Mouse (Mus musculus): ENCODE measurements around the gene Klf1.
"Not testable (repeated sequence)": the region's sequence is repeated elsewhere in the genome, so short reads cannot be mapped to it uniquely, and the experiment has no call there.

Klf1 gene

GRCm38 (mm10) chr8:84907979-84908378, 6.3 kb downstream of the Klf1 start:
- DNase-seq: not testable (repeated sequence)

DNA sequence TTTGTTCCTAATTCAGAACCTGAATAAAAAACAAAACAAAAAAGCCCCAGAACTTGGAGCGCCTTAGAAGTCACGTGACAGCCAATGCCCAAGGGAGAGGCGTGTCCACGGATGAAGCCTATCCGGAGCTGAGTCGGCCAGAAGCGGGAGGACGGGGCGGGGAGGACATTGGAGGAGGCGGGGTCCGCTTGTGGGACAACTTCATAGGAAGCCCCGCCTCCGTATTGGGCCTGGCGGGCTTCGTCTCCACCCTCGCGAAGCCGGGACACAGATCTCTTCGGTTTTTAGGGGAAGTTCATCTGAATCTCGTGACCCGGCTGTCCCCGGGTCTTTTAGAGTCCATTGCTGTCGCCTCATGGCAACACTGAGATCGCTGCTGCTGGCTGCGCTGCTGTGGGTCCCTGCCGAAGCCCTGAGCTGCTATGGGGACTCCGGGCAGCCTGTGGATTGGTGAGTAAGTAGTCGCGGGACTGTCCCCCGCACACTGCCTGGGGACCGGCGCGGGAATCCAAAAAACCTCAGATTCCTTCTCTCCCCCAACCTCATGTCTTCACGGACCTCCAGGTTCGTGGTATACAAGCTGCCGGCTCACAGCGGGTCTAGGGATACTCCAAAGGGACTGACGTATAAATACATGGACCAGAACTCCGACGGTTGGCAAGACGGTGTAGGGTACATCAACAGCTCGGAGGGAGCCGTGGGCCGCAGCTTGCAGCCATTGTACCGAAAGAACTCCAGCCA, 6.9 kb downstream of the Klf1 start, which contains the start of gene Dnase2a:
TSS of gene Dnase2a (plus strand) at position 140 of the 741 bp plus-strand sequence.
- DNase-seq: peak; percentile 98 to 99

DNA sequence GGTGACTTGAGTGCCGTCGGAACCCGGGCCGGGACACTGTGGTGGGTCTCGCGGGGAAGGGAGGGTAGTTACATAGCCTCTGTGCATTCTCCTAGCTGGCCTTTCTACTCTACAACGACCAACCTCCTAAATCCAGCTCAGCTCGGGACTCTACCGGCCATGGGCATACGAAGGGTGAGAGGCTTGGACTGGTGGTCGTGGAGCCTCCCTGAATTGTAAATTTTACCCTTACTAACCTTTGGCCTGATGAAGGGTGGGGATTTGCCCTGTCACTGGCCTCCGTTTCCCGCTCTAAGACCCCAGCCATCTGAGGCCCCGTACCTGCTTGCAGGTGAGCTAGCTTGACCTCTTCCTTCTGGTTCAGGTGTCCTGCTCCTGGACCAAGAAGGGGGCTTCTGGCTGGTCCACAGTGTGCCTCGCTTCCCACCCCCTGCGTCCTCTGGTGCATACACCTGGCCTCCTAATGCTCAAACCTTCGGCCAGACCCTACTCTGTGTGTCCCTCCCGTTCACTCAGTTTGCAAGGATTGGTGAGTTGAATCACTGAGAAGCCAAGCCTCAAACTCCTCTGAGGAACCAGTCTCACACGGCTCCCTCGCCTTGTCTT, 7.5 kb downstream of the Klf1 start:
- DNase-seq: no peak

DNA sequence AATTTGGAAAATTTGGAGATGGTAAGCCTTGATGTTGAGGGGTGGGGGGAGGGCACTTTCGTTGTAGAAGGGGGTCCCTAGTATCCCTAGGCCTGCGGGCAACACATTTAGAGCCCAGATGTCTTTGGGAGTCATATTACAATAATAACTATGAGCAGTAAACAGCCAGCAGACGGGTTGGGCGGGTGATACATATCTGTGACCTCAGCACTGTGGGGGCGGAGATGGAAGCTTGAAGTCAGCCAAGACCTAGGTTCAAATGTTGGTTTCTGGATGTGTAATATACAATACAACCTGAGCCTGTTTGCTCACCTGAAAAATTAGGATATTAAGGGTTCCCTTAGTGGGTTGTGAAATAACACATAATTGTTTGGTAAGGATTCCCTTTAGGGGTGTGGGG, 8.2 kb downstream of the Klf1 start:
- DNase-seq: no peak

DNA sequence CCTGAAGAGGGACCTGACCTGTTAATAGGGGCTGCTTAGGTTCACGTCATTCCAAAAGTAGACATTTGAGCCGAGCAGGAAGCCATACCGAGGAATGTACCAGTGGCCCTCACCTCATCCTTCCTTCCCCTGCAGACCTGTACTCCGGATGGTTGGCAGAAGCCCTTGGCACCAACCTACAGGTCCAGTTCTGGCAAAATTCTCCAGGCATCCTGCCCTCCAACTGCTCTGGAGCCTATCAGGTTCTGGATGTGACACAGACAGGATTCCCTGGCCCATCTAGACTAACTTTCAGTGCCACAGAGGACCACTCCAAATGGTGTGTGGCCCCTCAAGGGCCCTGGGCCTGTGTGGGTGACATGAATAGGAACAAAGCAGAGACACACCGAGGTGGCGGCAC, 8.8 kb downstream of the Klf1 start:
- no peak for DNase-seq

GRCm38 (mm10) chr8:84911854-84912253, 10.1 kb downstream of the Klf1 start:
- DNase-seq: no peak

GRCm38 (mm10) chr8:84912391-84912790, 10.7 kb downstream of the Klf1 start:
- DNase-seq: no peak

GRCm38 (mm10) chr8:84912895-84913501, 11.3 kb downstream of the Klf1 start:
- peak; percentile 89 for DNase-seq

GRCm38 (mm10) chr8:84913502-84913900, 11.8 kb downstream of the Klf1 start:
- DNase-seq: peak in 1 of 2 experiments; percentile 61

GRCm38 (mm10) chr8:84913960-84914359, 12.2 kb downstream of the Klf1 start:
- peak; percentile 80 to 82 for DNase-seq

GRCm38 (mm10) chr8:84915269-84915668, 13.5 kb downstream of the Klf1 start:
- DNase-seq: no peak

DNA sequence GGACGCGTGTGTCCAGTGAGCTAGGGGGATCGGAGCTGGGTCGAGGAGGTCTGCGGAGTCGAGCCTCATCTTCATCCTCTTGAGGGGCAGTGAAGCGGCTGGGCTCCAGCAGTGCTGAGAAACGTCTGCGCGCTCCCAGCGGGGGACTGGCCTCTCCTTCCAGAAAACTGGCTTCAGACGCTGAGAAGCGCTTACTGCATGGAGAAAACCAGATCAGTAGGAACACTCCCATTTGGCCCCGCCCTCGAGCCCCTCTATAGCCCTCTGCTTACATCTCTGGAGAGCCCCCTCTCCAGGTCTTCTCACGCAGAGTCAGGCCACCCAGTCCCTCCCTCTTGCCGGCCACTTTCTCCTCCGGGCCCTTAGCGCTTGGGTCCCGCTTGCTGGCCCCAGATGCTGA, 16.1 kb downstream of the Klf1 start:
- DNase-seq: no peak

- DNase-seq: no peak
Observed at GRCm38 (mm10) chr8:84918646-84919045, 16.9 kb downstream of the Klf1 start.

DNA sequence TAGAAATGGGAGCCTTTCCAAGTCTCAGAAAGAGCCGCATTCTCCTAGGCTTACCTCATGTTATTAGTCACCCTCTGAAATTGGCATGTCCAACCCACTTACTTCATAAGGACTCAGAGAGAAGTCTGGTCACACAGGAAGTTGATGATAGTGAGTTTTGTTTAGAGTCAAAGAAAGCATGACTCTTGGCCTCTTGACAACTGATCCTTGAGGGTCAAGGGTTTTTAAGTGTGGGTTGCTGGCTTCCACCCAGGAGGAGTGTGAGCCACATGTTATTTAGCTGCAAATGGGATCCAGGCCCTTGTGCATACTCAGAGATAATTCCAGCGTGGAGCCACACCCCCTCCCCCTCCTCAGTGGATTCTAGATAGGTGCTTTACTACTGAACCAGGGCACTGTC, 19.9 kb downstream of the Klf1 start:
- DNase-seq: no peak

DNA sequence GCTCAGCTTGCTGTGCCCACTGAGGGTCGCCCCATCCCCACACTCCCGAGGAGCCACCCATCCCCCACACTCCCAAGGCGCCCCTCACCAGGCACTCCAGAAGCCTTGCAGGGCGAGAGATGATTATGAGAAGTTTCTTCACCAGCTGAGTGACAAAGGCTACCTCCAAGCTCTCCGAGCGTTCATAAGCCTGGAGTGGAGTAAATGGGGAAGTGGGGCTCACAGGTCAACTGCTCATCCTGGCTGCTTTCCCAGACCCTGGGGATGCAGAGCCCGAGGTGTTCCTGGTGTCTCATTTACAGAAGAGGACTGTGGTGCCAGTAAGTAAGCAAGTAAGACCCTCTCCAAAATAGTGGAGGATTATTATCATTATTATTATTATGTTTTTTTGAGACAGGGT, 23.8 kb downstream of the Klf1 start:
- DNase-seq: no peak

- DNase-seq: no peak
Observed at GRCm38 (mm10) chr8:84927513-84927912, 25.8 kb downstream of the Klf1 start.

DNA sequence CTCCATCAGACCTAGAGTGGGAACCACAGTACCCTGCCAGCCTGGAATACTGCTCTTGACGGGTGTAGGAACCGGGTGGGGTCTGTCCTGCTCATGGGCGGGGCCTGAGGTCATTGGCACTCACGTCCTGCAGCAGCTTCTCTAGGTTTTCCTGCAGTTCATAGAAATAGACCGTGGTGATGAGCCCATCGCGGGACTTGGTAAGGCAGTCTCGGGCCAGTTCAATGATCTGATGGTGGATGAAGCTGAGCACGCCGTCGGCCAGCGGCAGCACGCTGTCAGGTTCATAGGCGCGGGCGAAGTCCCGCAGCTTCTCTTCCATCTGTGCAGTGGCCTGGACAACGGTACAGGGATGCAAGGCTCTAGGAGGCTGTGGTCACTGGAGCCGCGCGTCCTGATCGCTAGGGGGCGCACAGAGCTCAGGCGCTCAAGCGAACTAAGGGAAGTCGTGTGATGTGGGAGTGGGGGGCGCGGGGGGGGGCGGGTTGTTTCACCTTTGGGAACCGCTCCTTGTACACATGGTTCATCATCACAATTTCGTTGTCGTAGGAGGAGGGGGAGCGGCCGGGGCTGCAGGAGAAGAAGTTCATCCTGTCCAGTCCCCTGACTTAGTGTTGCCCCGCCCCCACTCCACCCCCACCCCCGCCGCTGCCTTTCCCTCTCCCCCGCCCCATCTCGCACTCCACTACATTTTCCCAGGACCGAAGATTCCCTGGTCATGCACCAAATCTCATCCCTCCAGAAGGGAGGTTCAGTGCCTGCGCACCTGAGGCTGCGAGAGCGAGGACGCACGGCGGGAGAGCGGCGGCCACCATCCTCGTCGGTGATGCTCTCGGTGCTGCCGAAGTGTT, 27.0 kb downstream of the Klf1 start:
- DNase-seq: peak; percentile 70 to 71

GRCm38 (mm10) chr8:84930582-84930981, 28.9 kb downstream of the Klf1 start:
- no peak for DNase-seq

DNA sequence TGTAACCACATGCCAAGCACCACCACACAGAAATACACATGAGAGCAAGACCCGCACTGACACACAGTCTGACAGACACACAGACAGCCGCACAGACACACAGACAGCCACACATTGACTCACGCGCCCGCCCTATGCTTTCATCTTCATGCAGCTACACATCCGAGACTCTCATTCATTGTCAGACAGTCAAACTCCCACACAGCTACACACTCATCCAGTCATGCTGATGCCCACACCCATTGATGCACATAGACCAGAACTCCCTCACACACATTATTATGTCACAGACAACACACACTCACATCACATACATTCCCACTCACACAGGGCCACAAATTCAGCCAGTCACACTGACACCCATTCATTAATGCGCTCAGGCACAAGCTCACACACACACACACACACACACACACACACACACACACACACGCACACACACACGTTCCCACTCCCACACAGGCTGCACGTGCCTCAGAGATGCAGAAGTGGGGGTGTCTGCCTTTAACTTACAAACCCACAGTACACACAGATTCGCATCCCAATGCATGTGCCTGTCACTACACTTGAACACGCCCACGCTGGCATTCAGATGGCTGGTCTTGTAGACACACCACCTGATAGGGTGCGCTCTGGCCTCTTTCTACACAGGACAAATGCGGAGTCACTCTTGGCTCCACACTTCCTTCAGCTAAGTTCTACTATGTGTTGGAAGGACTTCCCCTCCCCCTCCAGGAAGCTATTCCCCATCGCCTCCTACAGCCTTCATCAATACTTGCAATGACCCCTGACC, 32.2 kb downstream of the Klf1 start:
- no peak for DNase-seq

- DNase-seq: peak; percentile 35 to 40
Observed at GRCm38 (mm10) chr8:84934860-84935259, 33.1 kb downstream of the Klf1 start.

GRCm38 (mm10) chr8:84935489-84935888, 33.8 kb downstream of the Klf1 start:
- peak in 1 of 2 experiments; percentile 31 for DNase-seq
